Mouse (Mus musculus) C2C12 (cell line): ENCODE results near the gene Gad1. TPM values are rescaled to one million over a fixed set of nuclear protein-coding genes. Genes with fewer than 3 reads are reported as not detected.

Experiments
- H3K27me3 ChIP-seq: one replicate; pipeline ENCODE4 v1.6.1; 2011; ENCODE audit not compliant: control insufficient read depth, insufficient read depth, insufficient read length
- H3K36me3 ChIP-seq: one replicate; pipeline ENCODE4 v1.6.1; 2011; ENCODE audit not compliant: control insufficient read depth, insufficient read depth
- H3K4me3 ChIP-seq: one replicate; pipeline ENCODE4 v1.5.1; 2011; ENCODE audit warnings: mild to moderate bottlenecking, control low read depth; ENCODE audit not compliant: poor library complexity, insufficient read depth, severe bottlenecking
- H3K79me2 ChIP-seq: one replicate; pipeline ENCODE4 v1.6.1; 2011; ENCODE audit not compliant: control insufficient read depth, insufficient read depth
- H3K79me3 ChIP-seq: one replicate; pipeline ENCODE4 v1.6.1; 2011; ENCODE audit warnings: low read depth, control low read depth
- H3ac ChIP-seq: one replicate; pipeline ENCODE3; 2011; ENCODE audit warnings: low read depth; ENCODE audit not compliant: control insufficient read depth, insufficient read length
- CEBPB ChIP-seq: IDR thresholded peaks from one replicate; pipeline ENCODE4 v1.6.1; 2011; ENCODE audit warnings: low read depth, mild to moderate bottlenecking, control low read depth, moderate library complexity
- CTCF ChIP-seq: IDR thresholded peaks from one replicate; pipeline ENCODE4 v1.5.1; 2011; ENCODE audit not compliant: control insufficient read depth, insufficient read depth, insufficient read length
- FOSL1 ChIP-seq: IDR thresholded peaks from one replicate; pipeline ENCODE4 v1.8.0; 2011; ENCODE audit warnings: mild to moderate bottlenecking, low read length; ENCODE audit not compliant: poor library complexity, insufficient read depth, severe bottlenecking
- MAX ChIP-seq: IDR thresholded peaks from one replicate; pipeline ENCODE4 v1.6.1; 2011; ENCODE audit warnings: mild to moderate bottlenecking, control low read depth
- MYOD1 ChIP-seq: IDR thresholded peaks from one replicate; pipeline ENCODE4 v1.6.1; 2011; ENCODE audit warnings: low read depth; ENCODE audit not compliant: control insufficient read depth, insufficient read length
- MYOG ChIP-seq: IDR thresholded peaks from one replicate; pipeline ENCODE4 v1.6.1; 2011; ENCODE audit not compliant: control insufficient read depth, insufficient read length; ENCODE audit errors: extremely low read depth
- USF1 ChIP-seq: IDR thresholded peaks from one replicate; pipeline ENCODE4 v1.6.1; 2011; ENCODE audit warnings: low read depth, mild to moderate bottlenecking, control low read depth, moderate library complexity
- polyA plus RNA-seq: library from polyadenylated mRNA; unstranded; fragments of >200 nt; fragmentation: generic; extraction: Trizol; gene quantifications from one replicate; pipeline ENCODE4 v1.2.1, GENCODE M21; 2012; ENCODE audit warnings: missing spikeins

Gad1 gene
- polyA plus RNA-seq, 1 experiment, result not detected

- Histone ChIP-seq H3K79me3 (no peaks in the 10 kb centered on the region), H3K79me2 (no peaks in the 10 kb centered on the region), H3ac (no peak overlapping the region), H3K27me3 (peaks cover 3% of the 10 kb centered on the region), H3K4me3 (no peak overlapping the region), H3K36me3 (no peaks in the 10 kb centered on the region)
- TF ChIP-seq CEBPB (no peak), FOSL1 (no peak), MYOD1 (no peak), MAX (no peak), MYOG (no peak), USF1 (no peak), CTCF (no peak)
Observed at GRCm38 (mm10) chr2:70629339-70629761, 76.5 kb downstream of the Gad1 start.

- no peaks in the 10 kb centered on the region for H3K36me3 ChIP-seq
- TF ChIP-seq FOSL1 (no peak), MYOG (no peak), MAX (no peak), CTCF (no peak), USF1 (no peak), MYOD1 (no peak), CEBPB (no peak)
- H3K79me3 ChIP-seq, result no peaks in the 10 kb centered on the region
- no peaks in the 10 kb centered on the region for H3K79me2 ChIP-seq
- H3K27me3 ChIP-seq, result peaks cover 3% of the 10 kb centered on the region
- H3ac ChIP-seq, result no peak overlapping the region
- H3K4me3 ChIP-seq, result no peak overlapping the region
Observed at GRCm38 (mm10) chr2:70629921-70630320, 77.0 kb downstream of the Gad1 start.

GRCm38 (mm10) chr2:70631321-70631720, 78.4 kb downstream of the Gad1 start:
- H3K27me3 ChIP-seq, result peaks cover 3% of the 10 kb centered on the region
- no peaks in the 10 kb centered on the region for H3K79me3 ChIP-seq
- H3K79me2 ChIP-seq, result no peaks in the 10 kb centered on the region
- no peak overlapping the region for H3K4me3 ChIP-seq
- TF ChIP-seq FOSL1 (no peak), MAX (no peak), CTCF (no peak), MYOG (no peak), MYOD1 (no peak), CEBPB (no peak), USF1 (no peak)
- no peak overlapping the region for H3ac ChIP-seq
- H3K36me3 ChIP-seq, result no peaks in the 10 kb centered on the region

GRCm38 (mm10) chr2:70632412-70632811, 79.5 kb downstream of the Gad1 start:
- H3K36me3 ChIP-seq, result no peaks in the 10 kb centered on the region
- TF ChIP-seq MAX (no peak), USF1 (no peak), MYOD1 (no peak), CTCF (no peak), FOSL1 (no peak), MYOG (no peak), CEBPB (no peak)
- peaks cover 3% of the 10 kb centered on the region for H3K27me3 ChIP-seq
- H3K79me2 ChIP-seq, result no peaks in the 10 kb centered on the region
- no peak overlapping the region for H3K4me3 ChIP-seq
- H3ac ChIP-seq, result no peak overlapping the region
- no peaks in the 10 kb centered on the region for H3K79me3 ChIP-seq

GRCm38 (mm10) chr2:70634028-70634690, 81.3 kb downstream of the Gad1 start:
- Histone ChIP-seq H3ac (no peak overlapping the region), H3K79me3 (no peaks in the 10 kb centered on the region), H3K27me3 (peaks cover 3% of the 10 kb centered on the region), H3K36me3 (no peaks in the 10 kb centered on the region), H3K4me3 (no peak overlapping the region), H3K79me2 (no peaks in the 10 kb centered on the region)
- TF ChIP-seq MYOG (no peak), CTCF (no peak), MYOD1 (no peak), FOSL1 (no peak), USF1 (no peak), MAX (no peak)
